Mouse (Mus musculus) heart, postnatal 0 days (tissue): ENCODE results near the gene Ampd2. TPM values are rescaled to one million over a fixed set of nuclear protein-coding genes. Genes with fewer than 3 reads are reported as not detected.

Experiments used
- ATAC-seq: fragments of 200-750 bp; cut with Nextera tagmentation; 2 replicates; pipeline ENCODE4 v1.8.0; 2017; ENCODE audit warnings: low read depth, moderate number of reproducible peaks, moderate library complexity; ENCODE audit not compliant: insufficient read depth
- DNase-seq: peaks from one replicate; pipeline ENCODE4 v3.0.0-alpha.2; 2016; ENCODE audit warnings: low spot score
- H3K27ac ChIP-seq: fragments of 300-500 bp; sonication (generic); 2 replicates; pipeline ENCODE4 v1.5.1; 2014; ENCODE audit warnings: low read depth, mild to moderate bottlenecking
- H3K27me3 ChIP-seq: fragments of 300-500 bp; sonication (generic); 2 replicates; pipeline ENCODE4 v1.6.1; 2014; ENCODE audit warnings: low read length, mixed read lengths; ENCODE audit not compliant: control insufficient read depth, insufficient read depth
- H3K36me3 ChIP-seq: fragments of 300-500 bp; sonication (generic); replicated peaks from 2 replicates; pipeline ENCODE4 v1.6.1; 2014; ENCODE audit warnings: low read length, mixed read lengths; ENCODE audit not compliant: control insufficient read depth, insufficient read depth
- H3K4me1 ChIP-seq: fragments of 300-500 bp; sonication (generic); 2 replicates; pipeline ENCODE4 v1.6.1; 2014; ENCODE audit warnings: antibody characterized with exemption; ENCODE audit not compliant: control insufficient read depth, insufficient read depth
- H3K4me2 ChIP-seq: fragments of 300-500 bp; sonication (generic); 2 replicates; pipeline ENCODE4 v1.6.1; 2014; ENCODE audit warnings: low read depth, mild to moderate bottlenecking, low read length, moderate library complexity
- H3K4me3 ChIP-seq: fragments of 300-500 bp; sonication (generic); 2 replicates; pipeline ENCODE4 v1.5.1; 2014; ENCODE audit warnings: low read depth, low read length
- H3K9ac ChIP-seq: fragments of 300-500 bp; sonication (generic); replicated peaks from 2 replicates; pipeline ENCODE4 v1.6.1; 2014; ENCODE audit warnings: low read depth, low read length, mixed read lengths
- H3K9me3 ChIP-seq: fragments of 300-500 bp; sonication (generic); replicated peaks from 2 replicates; pipeline ENCODE4 v1.6.1; 2016; ENCODE audit warnings: low read length; ENCODE audit not compliant: control insufficient read depth
- CTCF ChIP-seq: IDR thresholded peaks from 2 replicates; pipeline ENCODE4 v1.5.1; 2016; ENCODE audit warnings: antibody characterized with exemption, control low read depth, low read depth
- EP300 ChIP-seq: IDR thresholded peaks from 2 replicates; pipeline ENCODE4 v1.6.1; 2016; ENCODE audit warnings: antibody characterized with exemption, low read depth
- WGBS: fragments of 180-500 bp; shearing (Covaris S2); extraction: QIAGEN DNeasy Blood & Tissue Kit; methylation state at CpG from one replicate; pipeline ENCODE4 v1.1.7; 2014; 5-methylcytosine and 5-hydroxymethylcytosine counted together
- polyA plus RNA-seq: library from polyadenylated mRNA; unstranded; fragments of >200 nt; fragmentation: Nextera tagmentation; extraction: Ambion mirVana; gene quantifications from 2 replicates; pipeline ENCODE4 v1.2.1, GENCODE M21; 2015
- total RNA-seq: library from RNA; depleted of rRNA; stranded (reverse); fragments of >200 nt; gene quantifications from 2 replicates; pipeline ENCODE4 v1.2.3, GENCODE M21; 2014; ENCODE audit warnings: low replicate concordance

The Ampd2 gene
- total and polyA plus RNA-seq, 2 experiments from 2014 or later, result 12.7 to 77.9 TPM

GRCm38 (mm10) chr3:108050493-108050892 is 36.0 kb downstream of the Ampd2 start:
- ATAC-seq, result no peak
- Histone ChIP-seq H3K9ac (no peak overlapping the region), H3K4me2 (no peak overlapping the region), H3K4me1 (no peaks in the 10 kb centered on the region), H3K36me3 (no peaks in the 10 kb centered on the region), H3K27ac (no peak overlapping the region), H3K27me3 (no peaks in the 10 kb centered on the region), H3K9me3 (no peaks in the 10 kb centered on the region), H3K4me3 (no peak overlapping the region)
- WGBS, result 80% methylated on average over 5 of the region's 5 CpGs
- DNase-seq, result no peak
- TF ChIP-seq EP300 (no peak), CTCF (no peak)

DNA sequence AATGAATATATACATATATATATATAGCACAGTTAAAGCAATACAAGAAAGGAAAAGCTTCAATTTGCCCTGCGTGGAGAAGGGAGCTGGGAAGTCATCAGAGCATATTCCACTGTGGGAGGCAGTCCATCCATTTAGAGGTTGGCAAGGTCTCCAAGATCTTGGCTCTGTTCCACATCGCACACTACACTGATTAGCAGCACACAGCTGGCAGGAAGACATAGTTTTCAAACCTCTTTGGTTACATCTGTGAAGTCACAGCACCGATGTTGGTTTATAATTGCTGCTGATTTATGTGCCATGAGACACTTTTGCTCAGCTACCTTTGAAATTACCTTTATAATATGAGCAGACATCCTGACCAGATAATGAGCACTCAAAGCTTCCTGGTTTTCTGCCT is 38.1 kb downstream of the Ampd2 start:
- H3K9ac ChIP-seq, result no peak overlapping the region
- DNase-seq (no peak), ATAC-seq (no peak)
- peaks cover 13% of the 10 kb centered on the region; the same call in 1 of the 2 replicates for H3K4me1 ChIP-seq
- H3K36me3 ChIP-seq, result no peaks in the 10 kb centered on the region
- no peak overlapping the region for H3K27ac ChIP-seq
- H3K4me2 ChIP-seq, result no peak overlapping the region
- WGBS, result 30% methylated on average over 3 of the region's 3 CpGs
- H3K4me3 ChIP-seq, result no peak overlapping the region
- no peaks in the 10 kb centered on the region for H3K9me3 ChIP-seq
- no peaks in the 10 kb centered on the region for H3K27me3 ChIP-seq
- TF ChIP-seq EP300 (no peak), CTCF (no peak)

DNA sequence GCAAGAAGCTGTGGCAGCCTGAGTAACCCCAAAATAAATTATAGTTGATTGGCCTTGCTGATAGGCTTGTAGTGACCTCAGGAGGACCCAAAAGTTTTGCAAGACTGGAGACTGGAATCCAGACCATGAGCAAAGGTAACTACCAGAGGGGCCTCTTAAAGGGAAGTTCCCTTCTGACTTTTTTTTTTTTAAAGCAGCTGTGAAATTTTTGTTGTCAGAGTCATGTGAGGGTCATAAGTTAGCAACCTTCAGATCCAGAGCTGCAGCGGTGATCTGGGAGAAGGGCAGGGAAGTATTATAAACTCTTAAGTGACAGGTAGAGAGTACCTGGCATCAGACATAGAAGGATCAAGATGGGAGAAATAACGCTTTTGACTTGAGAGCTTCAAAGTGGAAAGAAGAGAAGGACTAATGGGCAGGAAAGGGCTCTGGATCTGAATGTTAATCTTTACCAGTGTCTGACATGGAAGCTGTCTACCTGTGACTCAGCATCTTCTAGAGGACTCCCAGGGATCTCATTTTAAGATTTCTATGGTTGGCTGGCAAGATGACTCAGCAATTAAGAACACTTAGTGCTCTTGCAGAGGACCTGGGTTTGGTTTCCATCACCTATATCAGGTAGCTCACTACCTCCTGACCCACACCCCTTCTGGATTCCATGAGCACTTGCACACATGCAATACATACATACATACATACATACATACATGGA is 39.4 kb downstream of the Ampd2 start:
- Histone ChIP-seq H3K9me3 (no peaks in the 10 kb centered on the region), H3K27ac (no peak overlapping the region), H3K27me3 (no peaks in the 10 kb centered on the region), H3K4me2 (no peak overlapping the region), H3K9ac (no peak overlapping the region), H3K4me1 (peaks cover 13% of the 10 kb centered on the region; the same call in 1 of the 2 replicates), H3K4me3 (no peak overlapping the region), H3K36me3 (no peaks in the 10 kb centered on the region)
- ATAC-seq, result no peak
- TF ChIP-seq EP300 (no peak), CTCF (no peak)
- WGBS, result 73% methylated on average over 2 of the region's 2 CpGs
- no peak for DNase-seq

- 2% methylated on average over 28 of the region's 29 CpGs for WGBS
- TF ChIP-seq CTCF, result no peak; the same call in 1 of the 2 replicates
- no peak for TF ChIP-seq EP300
- DNase-seq (peak; percentile 95), ATAC-seq (peak; percentile 97)
- H3K36me3 ChIP-seq, result no peaks in the 10 kb centered on the region
- no peaks in the 10 kb centered on the region for H3K9me3 ChIP-seq
- H3K27ac ChIP-seq, result peak within 1 kb of the TSS; percentile 72
- H3K9ac ChIP-seq, result peak within 1 kb of the TSS; percentile 58
- H3K4me2 ChIP-seq, result peak within 1 kb of the TSS; percentile 75
- peak within 1 kb of the TSS; percentile 56 for H3K4me3 ChIP-seq
- H3K27me3 ChIP-seq, result no peaks in the 10 kb centered on the region
- peaks cover 13% of the 10 kb centered on the region; the same call in 1 of the 2 replicates for H3K4me1 ChIP-seq
Measured at GRCm38 (mm10) chr3:108044394-108045140, 41.9 kb downstream of the Ampd2 start, which contains the start of gene Gstm4. Gene Gstm4, minus strand, starts transcription at chr3:108044894.

DNA sequence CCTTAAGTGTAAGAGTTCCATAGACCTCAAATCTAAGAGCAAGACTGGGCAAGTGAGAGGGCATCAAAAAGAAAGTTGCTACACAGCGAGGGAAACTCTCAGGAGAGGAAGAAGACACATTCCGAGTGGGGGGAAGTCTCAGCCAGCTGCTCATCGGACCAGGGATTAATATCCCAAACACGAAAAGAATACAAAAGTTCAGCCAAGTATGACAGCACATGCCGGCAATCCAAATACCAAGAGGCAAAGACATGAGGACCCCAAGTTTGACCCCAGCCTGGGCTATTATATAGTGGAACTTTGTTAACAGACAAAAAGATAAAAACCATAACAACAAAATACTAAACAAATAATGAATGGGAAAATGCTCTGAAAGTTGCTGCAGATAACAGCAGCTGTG is 53.3 kb downstream of the Ampd2 start:
- TF ChIP-seq EP300 (no peak), CTCF (no peak)
- Histone ChIP-seq H3K9ac (no peak overlapping the region), H3K27me3 (no peaks in the 10 kb centered on the region), H3K36me3 (no peaks in the 10 kb centered on the region), H3K27ac (no peak overlapping the region), H3K4me3 (no peak overlapping the region), H3K4me1 (no peaks in the 10 kb centered on the region), H3K4me2 (no peak overlapping the region), H3K9me3 (no peaks in the 10 kb centered on the region)
- ATAC-seq (no peak; the same call in 1 of the 2 replicates), DNase-seq (peak; percentile 29)
- 57% methylated on average over 5 of the region's 5 CpGs for WGBS
